Mouse (Mus musculus) forebrain, embryonic 13.5 days (tissue): Measurements from ENCODE around the gene Crhr1. TPM values are rescaled to one million over a fixed set of nuclear protein-coding genes. Genes with fewer than 3 reads are reported as not detected.

ENCODE experiments used
- ATAC-seq: fragments of 200-750 bp; cut with Nextera tagmentation; 2 replicates; pipeline ENCODE4 v1.8.0; 2017
- H3K27ac ChIP-seq: fragments of 300-500 bp; sonication (generic); 2 replicates; pipeline ENCODE4 v1.5.1; 2015; ENCODE audit warnings: inconsistent platforms, mild to moderate bottlenecking, moderate library complexity
- H3K27me3 ChIP-seq: fragments of 300-500 bp; sonication (generic); 2 replicates; pipeline ENCODE4 v1.6.1; 2015; ENCODE audit warnings: mild to moderate bottlenecking, inconsistent platforms
- H3K36me3 ChIP-seq: fragments of 300-500 bp; sonication (generic); 2 replicates; pipeline ENCODE4 v1.6.1; 2015; ENCODE audit warnings: mild to moderate bottlenecking, inconsistent platforms; ENCODE audit not compliant: poor library complexity, severe bottlenecking
- H3K4me1 ChIP-seq: fragments of 300-500 bp; sonication (generic); 2 replicates; pipeline ENCODE4 v1.6.1; 2015; ENCODE audit warnings: inconsistent platforms
- H3K4me2 ChIP-seq: fragments of 300-500 bp; sonication (generic); 2 replicates; pipeline ENCODE4 v1.6.1; 2015; ENCODE audit warnings: inconsistent platforms, mild to moderate bottlenecking, moderate library complexity
- H3K4me3 ChIP-seq: fragments of 300-500 bp; sonication (generic); 2 replicates; pipeline ENCODE4 v1.5.1; 2015; ENCODE audit warnings: mild to moderate bottlenecking, inconsistent platforms
- H3K9ac ChIP-seq: fragments of 300-500 bp; sonication (generic); 2 replicates; pipeline ENCODE4 v1.6.1; 2015; ENCODE audit warnings: mild to moderate bottlenecking, inconsistent platforms
- H3K9me3 ChIP-seq: fragments of 300-500 bp; sonication (generic); replicated peaks from 2 replicates; pipeline ENCODE4 v1.6.1; 2016; ENCODE audit warnings: inconsistent platforms
- WGBS: fragments of 180-500 bp; shearing (Covaris S2); methylation state at CpG from one replicate; pipeline ENCODE4 v1.1.7; 2015; 5-methylcytosine and 5-hydroxymethylcytosine counted together
- polyA plus RNA-seq: library from polyadenylated mRNA; unstranded; fragments of >200 nt; fragmentation: Nextera tagmentation; extraction: Ambion mirVana; gene quantifications from 2 replicates; pipeline ENCODE4 v1.2.1, GENCODE M21; 2015

The Crhr1 gene
- polyA plus RNA-seq, 1 experiment from 2014 or later: 1.2 TPM

DNA sequence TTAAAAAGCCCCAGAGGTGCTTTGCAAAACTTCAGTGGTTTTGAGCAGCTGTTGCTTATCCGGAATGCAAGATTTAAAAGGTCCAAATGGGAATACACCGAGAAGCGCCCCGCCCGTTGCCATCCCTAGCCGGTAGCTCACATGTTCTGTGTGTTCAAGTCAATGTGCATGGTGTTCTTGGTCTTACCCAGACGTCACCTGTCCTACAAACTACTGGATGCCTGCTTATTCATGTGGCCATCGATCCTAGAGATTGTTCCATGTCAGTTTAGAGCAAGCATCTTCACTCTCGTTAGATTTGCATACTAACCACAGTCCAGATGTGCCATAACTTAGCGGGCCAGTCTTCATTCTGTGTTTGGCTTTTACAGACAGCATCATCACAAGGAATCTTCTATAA, 31.6 kb downstream of the Crhr1 start:
- H3K9me3 ChIP-seq: no peaks in the 10 kb centered on the region
- no peak for ATAC-seq
- H3K9ac ChIP-seq: no peak overlapping the region
- H3K36me3 ChIP-seq: no peaks in the 10 kb centered on the region
- 0 out of 2 replicates have a peak, but pooled peaks cover 4% of the 10 kb centered on the region for H3K27me3 ChIP-seq
- H3K27ac ChIP-seq: no peak overlapping the region
- WGBS: 92% methylated on average over 10 of the region's 10 CpGs
- no peak overlapping the region for H3K4me3 ChIP-seq
- no peaks in the 10 kb centered on the region for H3K4me1 ChIP-seq
- H3K4me2 ChIP-seq: no peak overlapping the region

DNA sequence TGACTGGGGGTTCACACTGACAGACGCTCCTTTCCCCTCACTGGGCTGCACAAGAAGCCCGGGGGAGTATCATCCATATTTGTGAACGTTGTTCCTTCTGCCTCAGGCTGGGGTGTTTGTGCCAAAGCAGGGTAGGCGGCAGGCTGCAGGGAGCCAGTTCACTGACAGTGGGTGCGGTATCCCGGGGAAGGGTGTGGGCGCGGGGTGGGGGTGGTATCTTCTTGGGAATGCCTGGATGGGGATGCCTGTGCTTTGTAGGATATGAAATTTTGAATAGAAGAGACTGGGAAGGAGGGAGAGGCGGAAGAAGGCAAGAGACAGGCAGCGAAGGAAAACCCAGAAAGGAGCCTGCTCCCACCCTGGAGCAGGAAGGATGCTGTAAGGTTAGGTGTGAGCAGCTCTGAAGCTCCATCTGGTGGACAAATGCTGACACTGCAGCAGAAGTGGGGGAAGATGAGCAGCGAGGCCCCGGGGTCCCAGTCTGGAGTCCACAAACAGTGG, 38.7 kb downstream of the Crhr1 start:
- no peaks in the 10 kb centered on the region for H3K36me3 ChIP-seq
- 41% methylated on average over 12 of the region's 12 CpGs for WGBS
- no peak overlapping the region for H3K27ac ChIP-seq
- no peak overlapping the region for H3K4me3 ChIP-seq
- peak; percentile 81 for ATAC-seq
- no peak overlapping the region; the same call in 1 of the 2 replicates for H3K9ac ChIP-seq
- H3K9me3 ChIP-seq: no peaks in the 10 kb centered on the region
- peak overlapping the region; percentile 35 for H3K4me2 ChIP-seq
- 0 out of 2 replicates have a peak, but pooled peaks cover 3% of the 10 kb centered on the region for H3K4me1 ChIP-seq
- peaks cover 11% of the 10 kb centered on the region; the same call in 1 of the 2 replicates for H3K27me3 ChIP-seq

DNA sequence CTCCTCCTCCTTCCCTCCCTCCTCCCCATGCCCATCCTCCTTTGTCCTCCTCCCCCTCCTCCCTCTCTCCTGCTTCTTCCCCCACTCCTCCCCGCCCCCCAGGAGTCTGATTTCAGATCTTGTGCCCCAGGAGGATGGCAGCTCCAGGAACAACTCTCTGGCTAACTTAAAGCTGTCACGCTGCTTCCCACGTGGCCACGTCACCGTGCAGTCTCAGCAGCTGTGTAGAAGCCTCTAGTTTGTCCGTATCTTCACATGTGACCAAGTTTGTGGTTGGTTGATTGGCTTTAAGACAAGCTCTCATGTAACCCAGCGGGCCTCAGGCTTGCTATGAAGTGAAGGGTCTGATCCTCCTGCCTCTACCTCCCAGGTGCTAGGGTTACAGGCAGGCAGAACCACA, 46.2 kb downstream of the Crhr1 start:
- no peaks in the 10 kb centered on the region for H3K27me3 ChIP-seq
- H3K27ac ChIP-seq: no peak overlapping the region
- peaks cover 6% of the 10 kb centered on the region; the same call in 1 of the 2 replicates for H3K4me1 ChIP-seq
- no peaks in the 10 kb centered on the region for H3K9me3 ChIP-seq
- ATAC-seq: no peak
- no peak overlapping the region for H3K9ac ChIP-seq
- no peak overlapping the region for H3K4me3 ChIP-seq
- 37% methylated on average over 7 of the region's 7 CpGs for WGBS
- H3K4me2 ChIP-seq: no peak overlapping the region
- H3K36me3 ChIP-seq: no peaks in the 10 kb centered on the region

DNA sequence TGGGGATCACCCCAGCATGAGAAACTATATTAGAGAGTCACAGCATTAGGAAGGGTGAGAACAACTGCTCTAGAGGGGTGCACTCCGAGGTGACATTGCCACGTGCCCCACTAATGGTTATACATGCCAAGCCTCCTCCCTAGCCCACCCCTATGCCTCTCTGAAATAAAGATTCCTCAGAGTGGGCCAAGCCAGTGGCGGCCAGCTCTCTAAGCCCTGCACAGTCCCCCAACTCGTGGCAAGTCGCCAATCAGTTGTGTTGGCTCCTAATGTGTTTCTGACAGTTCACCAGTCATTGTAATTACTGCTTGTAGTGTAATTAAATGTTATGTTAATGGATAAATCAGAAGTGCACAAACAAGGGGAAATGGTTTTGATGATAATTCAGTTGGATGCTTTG, 47.1 kb downstream of the Crhr1 start:
- Histone ChIP-seq H3K4me2 (no peak overlapping the region), H3K9ac (no peak overlapping the region), H3K4me3 (no peak overlapping the region), H3K27ac (no peak overlapping the region), H3K4me1 (peaks cover 6% of the 10 kb centered on the region; the same call in 1 of the 2 replicates), H3K27me3 (no peaks in the 10 kb centered on the region), H3K9me3 (no peaks in the 10 kb centered on the region), H3K36me3 (no peaks in the 10 kb centered on the region)
- WGBS: 32% methylated on average over 5 of the region's 5 CpGs
- peak; percentile 69 for ATAC-seq

DNA sequence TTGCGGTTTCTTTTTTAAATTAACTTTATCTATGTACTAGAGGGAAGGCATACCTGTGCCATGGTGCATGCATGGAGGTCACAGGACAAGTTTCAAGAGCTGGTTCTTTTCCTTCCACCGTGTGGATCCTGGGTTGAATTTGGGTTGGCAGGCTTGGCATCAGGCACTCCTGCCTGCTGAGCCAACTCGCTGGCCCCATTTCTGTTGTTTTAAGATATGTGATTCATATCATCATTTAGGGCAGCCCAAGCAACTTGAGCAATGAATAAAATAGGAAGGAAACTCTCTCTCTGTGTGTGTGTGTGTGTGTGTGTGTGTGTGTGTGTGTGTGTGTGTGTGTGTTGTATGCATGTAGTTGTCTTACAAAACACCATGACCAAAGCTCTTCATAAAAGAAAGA, 49.5 kb downstream of the Crhr1 start:
- Histone ChIP-seq H3K36me3 (no peaks in the 10 kb centered on the region), H3K4me1 (peaks cover 6% of the 10 kb centered on the region; the same call in 1 of the 2 replicates), H3K9ac (no peak overlapping the region), H3K27ac (no peak overlapping the region), H3K4me2 (no peak overlapping the region), H3K4me3 (no peak overlapping the region), H3K27me3 (no peaks in the 10 kb centered on the region), H3K9me3 (no peaks in the 10 kb centered on the region)
- WGBS: 78% methylated on average over 3 of the region's 3 CpGs
- ATAC-seq: no peak

DNA sequence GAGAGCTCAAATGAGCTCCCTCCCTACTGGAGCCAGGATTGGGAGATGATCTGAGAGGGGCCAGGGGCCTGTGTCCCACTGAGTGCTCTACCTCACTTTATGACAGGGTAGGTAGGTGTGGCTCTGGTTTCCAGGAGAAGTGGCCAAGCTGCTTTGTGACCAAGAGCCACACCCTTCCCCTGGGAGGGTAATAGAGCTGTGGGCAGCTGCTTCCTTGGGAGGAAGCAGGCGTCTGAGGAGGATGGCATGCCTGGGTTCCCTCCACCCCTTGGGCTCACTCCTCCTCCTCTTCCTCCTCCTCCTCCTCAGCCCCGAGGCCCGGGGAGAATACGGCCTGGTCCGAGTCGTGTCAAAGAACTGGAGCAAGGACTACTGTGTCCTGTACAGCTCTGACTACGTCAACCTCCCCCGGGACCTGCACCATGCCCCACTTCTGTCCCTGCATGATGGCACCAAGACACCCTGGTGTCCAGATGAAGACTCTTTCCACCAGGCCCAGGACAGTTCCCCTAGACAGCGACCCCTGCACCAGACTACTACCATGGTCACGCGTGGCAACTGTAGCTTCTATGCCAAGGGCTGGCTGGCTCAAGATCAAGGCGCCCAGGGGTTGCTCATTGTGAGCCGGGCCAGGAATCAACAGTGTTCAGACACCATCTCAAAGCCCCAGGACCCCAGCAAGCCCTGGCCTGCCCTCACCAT, 53.6 kb downstream of the Crhr1 start, which contains the start of gene Sppl2c:
TSS of gene Sppl2c (plus strand) at position 193 of the 702 bp plus-strand sequence.
- no peak within 1 kb of the TSS for H3K9ac ChIP-seq
- no peak within 1 kb of the TSS for H3K27ac ChIP-seq
- H3K36me3 ChIP-seq: no peaks in the 10 kb centered on the region
- no peaks in the 10 kb centered on the region for H3K27me3 ChIP-seq
- no peaks in the 10 kb centered on the region for H3K9me3 ChIP-seq
- H3K4me1 ChIP-seq: no peaks in the 10 kb centered on the region
- no peak for ATAC-seq
- no peak within 1 kb of the TSS for H3K4me2 ChIP-seq
- no peak within 1 kb of the TSS for H3K4me3 ChIP-seq
- WGBS: 90% methylated on average over 13 of the region's 13 CpGs

DNA sequence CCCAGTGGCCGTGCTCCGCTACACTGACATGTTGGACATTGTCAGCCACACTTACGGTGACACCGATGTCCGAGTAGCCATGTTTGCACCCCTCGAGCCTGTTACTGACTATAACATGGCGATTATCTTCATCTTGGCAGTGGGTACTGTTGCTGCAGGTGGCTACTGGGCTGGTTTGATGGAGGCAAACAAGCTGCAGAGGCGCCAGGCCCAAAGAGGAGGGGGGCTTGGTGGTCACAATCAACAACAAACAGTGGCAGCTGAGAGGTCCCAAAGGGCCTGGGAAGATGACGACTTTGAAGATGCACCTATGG, 54.1 kb downstream of the Crhr1 start:
- H3K27me3 ChIP-seq: no peaks in the 10 kb centered on the region
- no peaks in the 10 kb centered on the region for H3K9me3 ChIP-seq
- no peaks in the 10 kb centered on the region for H3K36me3 ChIP-seq
- no peak overlapping the region for H3K4me3 ChIP-seq
- ATAC-seq: no peak
- H3K27ac ChIP-seq: no peak overlapping the region
- WGBS: 94% methylated on average over 9 of the region's 9 CpGs
- H3K4me2 ChIP-seq: no peak overlapping the region
- no peaks in the 10 kb centered on the region for H3K4me1 ChIP-seq
- H3K9ac ChIP-seq: no peak overlapping the region

DNA sequence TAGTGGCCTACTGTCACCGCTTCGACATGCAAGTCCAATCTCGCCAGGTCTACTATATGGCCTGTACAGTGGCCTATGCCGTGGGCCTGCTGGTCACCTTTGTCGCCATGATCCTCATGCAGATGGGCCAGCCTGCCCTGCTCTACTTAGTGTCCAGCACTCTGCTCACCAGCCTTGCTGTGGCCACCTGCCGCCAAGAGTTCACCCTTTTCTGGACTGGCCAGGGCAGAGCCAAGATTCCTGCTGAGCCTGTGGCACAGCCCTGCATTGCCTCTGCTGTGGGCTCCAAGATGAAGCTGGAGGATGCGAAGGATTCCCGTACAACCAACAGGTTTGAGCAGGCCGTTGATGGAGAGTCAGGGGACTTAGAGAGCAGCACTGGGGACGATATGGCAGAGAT, 55.1 kb downstream of the Crhr1 start:
- no peak overlapping the region for H3K4me3 ChIP-seq
- ATAC-seq: no peak
- no peak overlapping the region for H3K4me2 ChIP-seq
- H3K9ac ChIP-seq: no peak overlapping the region
- 96% methylated on average over 10 of the region's 10 CpGs for WGBS
- H3K4me1 ChIP-seq: no peaks in the 10 kb centered on the region
- no peaks in the 10 kb centered on the region for H3K27me3 ChIP-seq
- no peaks in the 10 kb centered on the region for H3K36me3 ChIP-seq
- H3K27ac ChIP-seq: no peak overlapping the region
- H3K9me3 ChIP-seq: no peaks in the 10 kb centered on the region

DNA sequence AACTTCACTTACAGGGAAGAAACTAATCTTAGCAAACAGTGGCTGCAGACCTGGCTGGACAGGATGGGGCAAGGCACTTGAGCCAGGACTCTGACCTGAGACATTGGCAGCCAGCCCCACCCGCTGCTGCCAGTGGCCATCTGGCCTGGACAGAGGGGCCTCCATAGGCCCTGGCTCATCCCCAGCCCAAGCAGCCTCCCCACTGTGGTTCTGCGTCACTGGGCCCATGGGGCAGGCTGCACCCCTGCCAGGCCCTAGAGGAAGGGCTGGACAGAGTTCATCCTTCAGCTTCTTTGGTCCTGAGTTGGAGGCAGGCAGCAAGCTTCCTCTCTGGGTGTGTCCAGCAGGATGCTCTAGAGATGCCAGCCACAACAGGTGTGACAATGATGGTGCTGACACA, 57.4 kb downstream of the Crhr1 start:
- H3K27me3 ChIP-seq: no peaks in the 10 kb centered on the region
- no peak for ATAC-seq
- H3K36me3 ChIP-seq: no peaks in the 10 kb centered on the region
- no peaks in the 10 kb centered on the region for H3K9me3 ChIP-seq
- no peak overlapping the region for H3K9ac ChIP-seq
- H3K27ac ChIP-seq: no peak overlapping the region
- H3K4me1 ChIP-seq: no peaks in the 10 kb centered on the region
- H3K4me2 ChIP-seq: no peak overlapping the region
- no peak overlapping the region for H3K4me3 ChIP-seq
- whole genome bisulfite sequencing: 81% methylated on average over 2 of the region's 2 CpGs

DNA sequence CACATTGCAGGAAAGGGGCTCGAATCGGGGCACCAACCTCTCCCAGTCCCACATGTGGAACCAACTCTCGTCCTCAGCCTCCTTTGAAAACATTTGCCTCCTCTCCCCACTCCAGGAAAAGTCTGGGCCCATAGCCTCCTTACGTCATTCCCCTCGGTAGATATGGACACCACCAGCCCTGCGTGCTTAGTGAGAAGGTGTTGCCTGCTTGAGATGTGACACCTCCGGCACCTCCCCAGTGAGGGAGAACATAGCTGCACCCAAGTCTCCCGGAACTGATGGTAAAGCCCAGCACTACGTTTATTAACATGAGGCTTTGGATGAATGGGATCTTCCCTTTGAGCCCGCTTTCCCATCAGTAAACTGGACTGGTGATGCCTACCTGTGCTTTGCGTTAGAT, 62.7 kb downstream of the Crhr1 start:
- 83% methylated on average over 11 of the region's 11 CpGs for WGBS
- Histone ChIP-seq H3K9ac (no peak overlapping the region), H3K4me3 (no peak overlapping the region), H3K9me3 (no peaks in the 10 kb centered on the region), H3K27me3 (peaks cover 21% of the 10 kb centered on the region), H3K4me2 (peak overlapping the region; percentile 24; the same call in 1 of the 2 replicates), H3K27ac (no peak overlapping the region), H3K36me3 (no peaks in the 10 kb centered on the region), H3K4me1 (no peaks in the 10 kb centered on the region)
- peak; percentile 16; the same call in 1 of the 2 replicates for ATAC-seq

DNA sequence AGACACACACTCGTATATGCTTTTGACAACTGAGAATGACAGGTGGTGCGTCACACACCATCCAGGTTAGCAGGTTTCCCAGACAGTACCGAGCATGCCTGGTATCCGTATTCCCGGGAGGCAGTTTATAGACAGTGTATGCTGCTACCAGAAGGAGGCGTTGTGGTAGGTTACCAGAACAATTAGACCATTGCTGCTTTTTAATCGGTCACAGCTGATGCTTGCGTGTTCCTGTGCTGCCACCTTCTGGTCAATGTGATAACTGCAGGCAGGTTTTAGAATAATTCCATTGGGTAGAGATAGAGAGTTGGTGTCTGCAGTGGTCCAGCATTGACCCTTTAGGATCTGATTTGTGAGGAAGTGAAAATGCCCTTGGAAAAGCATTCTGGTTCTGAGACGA, 63.1 kb downstream of the Crhr1 start:
- H3K27me3 ChIP-seq: peaks cover 21% of the 10 kb centered on the region
- peak overlapping the region; percentile 24; the same call in 1 of the 2 replicates for H3K4me2 ChIP-seq
- H3K4me3 ChIP-seq: no peak overlapping the region
- ATAC-seq: peak; percentile 91
- 6% methylated on average over 9 of the region's 9 CpGs for WGBS
- H3K27ac ChIP-seq: no peak overlapping the region
- H3K4me1 ChIP-seq: no peaks in the 10 kb centered on the region
- H3K9ac ChIP-seq: no peak overlapping the region
- H3K9me3 ChIP-seq: no peaks in the 10 kb centered on the region
- H3K36me3 ChIP-seq: no peaks in the 10 kb centered on the region

DNA sequence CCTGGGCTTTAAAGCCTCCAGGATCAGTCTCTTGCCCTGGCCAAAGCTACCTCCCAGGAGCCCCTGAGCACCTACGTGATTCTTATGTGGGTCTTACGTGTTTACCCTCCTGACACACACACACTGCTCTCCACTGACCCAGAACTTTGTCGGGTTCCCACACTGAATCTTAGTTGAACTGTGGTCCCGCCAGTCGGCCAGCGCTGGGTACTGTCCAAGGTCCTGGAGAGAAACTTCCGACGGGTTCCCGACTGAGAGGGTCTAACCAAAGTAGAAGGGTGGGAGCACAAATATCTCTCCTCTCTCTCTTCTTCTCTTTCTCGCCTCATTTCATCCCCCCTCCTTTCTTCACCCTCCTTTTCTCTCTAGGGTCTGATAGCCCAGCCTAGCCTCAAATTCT, 65.2 kb downstream of the Crhr1 start:
- peaks cover 21% of the 10 kb centered on the region for H3K27me3 ChIP-seq
- no peak overlapping the region for H3K4me2 ChIP-seq
- no peaks in the 10 kb centered on the region for H3K36me3 ChIP-seq
- no peak overlapping the region for H3K9ac ChIP-seq
- H3K4me1 ChIP-seq: no peaks in the 10 kb centered on the region
- ATAC-seq: no peak
- H3K4me3 ChIP-seq: no peak overlapping the region
- peaks cover under 1% of the 10 kb centered on the region; the same call in 1 of the 2 replicates for H3K9me3 ChIP-seq
- no peak overlapping the region for H3K27ac ChIP-seq
- WGBS: 9% methylated on average over 10 of the region's 10 CpGs

DNA sequence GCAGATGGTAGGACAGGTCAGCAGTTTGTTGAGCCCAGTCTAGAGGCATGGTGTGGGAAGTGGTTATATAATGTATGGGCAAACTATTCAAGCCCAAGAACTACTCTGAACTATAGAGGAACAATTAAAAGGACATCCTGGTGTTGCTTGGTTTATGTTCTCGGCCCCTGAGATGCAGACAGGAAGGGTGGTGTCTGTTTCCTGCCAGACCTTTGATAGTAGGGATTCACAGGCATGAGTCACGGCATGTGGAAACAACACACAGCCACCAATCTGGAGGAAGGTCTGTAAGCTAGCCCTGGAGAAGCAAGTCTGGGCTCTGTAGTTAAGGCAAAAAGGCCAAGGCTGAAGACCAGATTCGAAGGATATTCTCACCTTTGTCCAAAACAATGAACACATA, 70.6 kb downstream of the Crhr1 start:
- Histone ChIP-seq H3K4me2 (no peak overlapping the region), H3K27ac (no peak overlapping the region), H3K4me3 (no peak overlapping the region), H3K4me1 (no peaks in the 10 kb centered on the region), H3K9ac (no peak overlapping the region), H3K27me3 (peaks cover 8% of the 10 kb centered on the region), H3K36me3 (no peaks in the 10 kb centered on the region), H3K9me3 (peaks cover 4% of the 10 kb centered on the region; the same call in 1 of the 2 replicates)
- 80% methylated on average over 3 of the region's 3 CpGs for whole genome bisulfite sequencing
- ATAC-seq: no peak
